Mouse (Mus musculus): Measurements from ENCODE around the gene Gdi1. TPM values are rescaled to one million over a fixed set of nuclear protein-coding genes. Genes with fewer than 3 reads are reported as not detected.

Gene Gdi1
- total RNA-seq (2021): 100 to 1,000 TPM; 582 to 603 TPM

- DNase-seq: peak; percentile 68 to 69
Observed at GRCm38 (mm10) chrX:74304867-74305700, at the start of gene Gdi1. TSS of gene Gdi1 (plus strand) at chrX:74304998.

GRCm38 (mm10) chrX:74257746-74258145 is 47.1 kb upstream of the Gdi1 start:
- DNase-seq: no peak

DNA sequence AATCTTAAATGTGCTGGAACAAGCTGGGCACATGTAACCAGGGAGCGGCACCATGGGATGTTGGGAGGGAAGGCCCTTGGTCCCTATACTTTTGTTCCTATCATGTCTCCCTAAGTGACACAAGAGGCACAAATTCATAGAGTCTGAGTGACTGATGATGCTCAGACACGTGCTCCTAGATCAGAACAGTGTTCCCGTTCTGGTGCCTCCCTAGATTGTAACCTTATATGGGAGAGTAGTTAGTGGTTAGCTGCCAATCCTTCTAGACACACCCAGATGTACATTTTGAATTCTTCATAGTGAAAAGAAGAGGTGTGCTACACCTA is 35.1 kb upstream of the Gdi1 start:
- DNase-seq: no peak

GRCm38 (mm10) chrX:74270062-74270901 is 34.5 kb upstream of the Gdi1 start, which contains the start of gene Rpl10:
TSS of gene Rpl10 (plus strand) at chrX:74270812.
- DNase-seq: peak; percentile 87 to 89

- DNase-seq: no peak
Observed at GRCm38 (mm10) chrX:74270902-74271551, 33.8 kb upstream of the Gdi1 start.

GRCm38 (mm10) chrX:74273422-74274322 is 31.1 kb upstream of the Gdi1 start:
- DNase-seq: no peak

GRCm38 (mm10) chrX:74277916-74278315 is 26.9 kb upstream of the Gdi1 start:
- no peak for DNase-seq

DNA sequence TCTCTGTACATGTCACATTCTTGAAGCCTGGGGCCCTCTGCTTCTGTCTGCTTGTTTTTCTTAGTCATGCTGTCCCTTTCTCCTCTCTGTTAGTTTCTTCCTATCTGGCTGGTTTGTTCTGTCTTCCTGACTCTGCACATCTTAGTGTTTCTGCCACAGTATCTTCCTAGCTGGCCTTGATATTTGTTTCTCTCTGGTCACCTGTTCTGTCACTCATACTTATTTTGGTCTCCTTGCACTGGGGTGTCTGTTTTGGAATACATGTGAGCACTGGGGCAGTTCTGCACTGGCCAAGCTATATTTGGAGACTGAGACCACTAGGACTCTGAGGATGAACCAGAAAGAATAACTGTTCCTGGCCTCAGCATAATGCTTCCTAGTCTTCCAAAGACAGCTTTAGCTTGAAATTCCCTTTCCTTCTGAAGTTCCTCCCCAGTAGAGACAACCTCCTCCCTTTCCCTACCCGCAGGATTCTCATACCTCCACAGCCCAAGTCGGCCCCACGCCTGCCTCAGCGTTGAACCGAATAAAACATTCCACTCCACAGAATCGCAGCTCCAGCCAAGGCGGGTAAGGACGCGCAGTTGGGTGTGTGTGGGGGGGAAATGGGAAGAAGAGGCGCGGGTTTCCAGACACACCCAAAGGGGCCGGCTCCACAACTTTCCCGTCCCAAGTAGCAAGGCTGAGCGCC is 23.6 kb upstream of the Gdi1 start:
- no peak for DNase-seq

DNA sequence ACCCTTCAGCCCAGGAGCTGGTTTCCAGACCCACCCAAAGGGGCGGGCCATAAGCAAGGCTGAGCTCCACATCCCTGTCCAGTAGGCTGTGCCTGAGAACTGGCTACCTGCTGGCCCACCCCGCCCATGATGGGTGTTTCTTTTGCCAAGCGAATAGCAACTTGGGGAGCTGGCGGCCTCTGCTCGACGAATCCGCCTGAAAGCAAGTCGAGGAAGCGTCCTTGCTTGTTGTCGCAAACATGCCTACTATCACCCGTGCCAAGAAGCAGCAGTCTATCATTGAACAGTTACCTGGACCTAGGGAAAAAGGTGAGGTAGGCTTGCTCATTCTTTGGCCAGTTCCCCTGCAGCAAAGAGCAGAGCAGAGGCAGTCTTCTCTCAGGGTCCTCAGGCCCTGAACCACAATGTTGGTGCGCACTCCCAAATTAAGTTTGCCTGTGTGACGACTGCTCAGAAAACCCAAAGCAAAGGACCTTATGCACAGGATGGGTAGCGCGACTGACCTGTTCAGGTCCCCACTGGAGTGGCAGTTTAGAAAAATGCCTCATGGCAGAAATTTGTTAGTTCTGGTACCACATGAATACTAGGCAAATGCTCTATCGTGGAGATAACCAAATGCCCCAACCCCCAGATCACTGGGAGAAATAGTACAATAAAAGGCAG is 22.9 kb upstream of the Gdi1 start, which contains the start of the genes Taz and Dnase1l1:
Gene Taz, plus strand, starts transcription at position 181 of the 663 bp plus-strand sequence.
Gene Dnase1l1, minus strand, starts transcription at position 606 of the 663 bp plus-strand sequence.
- peak in 1 of 2 experiments; percentile 25 for DNase-seq

GRCm38 (mm10) chrX:74282395-74283091 is 22.3 kb upstream of the Gdi1 start:
- peak; percentile 80 for DNase-seq

DNA sequence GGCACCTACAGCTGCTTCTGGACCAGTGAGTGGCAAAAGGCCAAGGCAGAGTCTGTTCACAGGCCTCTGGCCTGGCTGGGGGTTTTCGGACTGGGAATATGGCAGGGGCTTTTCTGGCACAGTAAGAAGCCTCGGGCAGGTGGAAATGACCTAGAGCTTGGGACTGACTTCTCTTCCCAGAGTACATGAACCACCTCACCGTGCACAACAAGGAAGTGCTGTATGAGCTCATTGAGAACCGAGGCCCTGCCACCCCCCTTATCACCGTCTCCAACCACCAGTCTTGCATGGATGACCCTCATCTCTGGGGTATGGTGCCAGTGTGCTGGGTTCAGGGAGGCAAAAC is 21.7 kb upstream of the Gdi1 start:
- DNase-seq: no peak

DNA sequence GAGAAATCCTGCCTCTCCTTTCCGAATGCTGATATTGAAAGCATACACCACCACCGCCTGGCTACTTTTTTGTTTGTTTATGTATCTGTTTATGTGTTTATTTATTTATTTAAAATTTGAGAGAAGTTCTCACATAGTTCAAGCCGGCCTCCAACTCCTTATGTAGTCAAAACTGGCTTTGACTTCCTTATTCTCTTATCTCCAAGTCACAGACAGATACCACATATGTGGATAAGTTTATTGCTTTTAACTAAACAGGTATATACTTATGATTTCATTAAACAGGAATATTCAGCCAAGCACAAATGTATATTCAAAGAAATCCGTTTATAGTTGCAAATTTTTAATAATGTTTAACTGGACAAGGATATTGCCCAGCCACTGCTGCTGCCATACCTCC is 11.4 kb upstream of the Gdi1 start:
- DNase-seq: no peak

DNA sequence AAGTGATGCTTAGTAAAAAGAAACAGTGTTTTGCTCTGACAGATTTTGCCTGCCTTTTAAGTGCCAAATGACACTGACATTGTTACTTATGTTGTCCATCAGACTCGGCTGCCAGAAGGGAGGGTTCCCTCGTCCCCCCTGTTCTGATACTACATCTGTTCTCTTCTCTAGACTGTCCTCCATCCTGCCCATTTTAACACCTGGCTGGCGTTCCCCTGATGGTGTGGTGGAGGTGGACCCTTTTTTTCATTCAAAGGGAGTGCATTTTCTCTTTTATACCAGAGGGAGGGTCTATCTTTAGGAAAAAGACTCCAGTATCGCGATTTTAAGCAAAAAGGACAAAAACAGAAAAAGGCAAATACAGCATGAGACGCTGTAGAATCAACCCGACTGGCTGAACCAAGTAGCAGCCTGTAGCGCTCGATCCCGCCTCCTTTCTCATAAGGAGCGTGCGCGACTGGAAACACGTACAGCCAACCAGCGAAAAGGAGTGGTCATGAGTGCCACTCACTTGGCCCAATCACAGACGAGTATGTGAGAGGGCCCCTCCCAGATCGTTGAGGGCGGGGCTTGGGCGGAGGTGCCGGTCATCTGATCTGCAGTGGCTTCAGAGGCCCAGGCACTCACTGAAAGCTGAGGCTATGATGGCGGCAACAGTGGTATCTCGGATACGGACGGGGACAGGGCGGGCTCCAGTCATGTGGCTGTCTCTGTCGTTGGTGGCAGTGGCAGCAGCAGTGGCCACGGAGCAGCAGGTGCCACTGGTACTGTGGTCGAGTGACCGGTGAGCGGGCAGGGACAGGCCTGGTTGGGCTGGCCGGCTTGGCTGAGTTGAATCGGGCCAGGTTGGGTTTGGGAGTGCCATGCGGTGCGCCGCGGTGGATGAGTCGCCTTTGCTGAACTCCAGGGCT is 8.0 kb upstream of the Gdi1 start, which contains the start of gene Atp6ap1:
Gene Atp6ap1, plus strand, starts transcription at position 560 of the 911 bp plus-strand sequence.
- peak; percentile 91 to 92 for DNase-seq

- no peak for DNase-seq
Observed at GRCm38 (mm10) chrX:74298348-74298747, 6.5 kb upstream of the Gdi1 start.

- DNase-seq: no peak
Observed at GRCm38 (mm10) chrX:74299721-74300120, 5.1 kb upstream of the Gdi1 start.

DNA sequence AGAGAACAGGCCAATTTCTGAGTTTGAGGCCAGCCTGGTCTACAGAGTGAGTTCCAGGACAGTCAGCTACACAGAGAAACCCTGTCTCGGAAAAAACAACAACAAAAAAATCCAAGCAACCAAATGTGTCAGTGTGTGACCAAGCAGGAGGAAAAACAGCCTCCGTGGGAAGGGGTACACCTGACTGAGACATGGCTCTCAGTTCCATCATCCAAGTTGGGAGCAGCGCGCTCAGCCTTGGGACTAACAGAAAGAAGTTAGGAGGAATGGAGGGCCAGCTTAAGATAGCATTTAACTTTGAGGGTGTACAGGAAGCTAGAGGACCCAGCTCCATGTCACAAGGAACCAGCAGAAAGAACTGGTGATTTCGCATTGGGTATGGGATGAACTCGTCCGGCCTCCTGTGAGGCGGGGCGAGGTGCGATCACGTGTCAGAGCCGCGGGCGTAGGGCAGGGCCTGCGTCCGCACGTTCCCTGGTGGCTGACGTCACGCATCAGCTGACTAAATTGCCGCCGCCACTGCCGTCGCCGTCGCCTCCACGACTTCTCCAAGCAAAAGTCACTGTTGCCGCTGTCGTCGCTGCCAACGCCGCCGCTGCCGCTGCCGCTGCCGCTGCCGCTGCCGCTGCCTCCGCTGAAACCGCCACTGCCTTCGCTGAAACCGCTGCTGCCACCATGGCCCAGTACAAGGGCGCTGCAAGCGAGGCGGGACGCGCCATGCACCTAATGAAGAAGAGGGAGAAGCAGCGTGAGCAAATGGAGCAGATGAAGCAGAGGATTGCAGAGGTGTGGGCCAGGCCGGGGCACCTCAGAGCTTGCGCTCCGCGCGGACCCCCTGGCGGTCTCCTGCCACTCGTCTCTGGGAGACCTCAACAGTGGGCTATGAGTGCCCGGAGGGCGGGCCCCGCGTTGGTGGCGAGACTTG is 8.0 kb downstream of the Gdi1 start, which contains the start of gene Fam50a:
Gene Fam50a, plus strand, starts transcription at position 494 of the 925 bp plus-strand sequence.
- DNase-seq: peak; percentile 83 to 87

DNA sequence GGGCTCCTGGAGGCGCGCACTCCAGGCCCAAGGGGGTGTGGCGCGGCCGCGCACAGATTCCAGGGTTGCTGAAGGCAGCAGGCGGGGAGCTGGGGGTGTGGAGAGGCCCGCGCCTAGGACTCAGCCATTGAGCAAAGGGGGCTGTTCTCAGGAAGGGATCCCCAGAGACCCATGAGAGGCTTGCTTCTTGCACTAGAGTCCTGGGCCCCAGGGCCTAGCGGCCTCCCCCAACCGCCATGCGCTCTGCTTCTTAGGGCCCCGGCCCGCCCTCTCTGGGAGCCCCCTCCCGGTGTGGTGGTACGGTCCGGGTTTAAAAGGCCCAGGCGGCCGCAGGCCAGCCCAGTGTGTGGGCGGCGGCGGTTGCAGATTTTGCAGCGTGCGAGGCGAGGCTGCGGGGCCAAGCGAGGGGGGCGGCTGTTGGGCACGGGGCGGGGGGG is 23.9 kb downstream of the Gdi1 start, which contains the start of gene Plxna3:
Gene Plxna3, plus strand, starts transcription at position 342 of the 437 bp plus-strand sequence.
- DNase-seq: peak; percentile 45 to 51

All from layer of hippocampus, postnatal 36 days (tissue).